Mouse (Mus musculus) C2C12 (cell line): ENCODE measurements around the gene Cpne4.

Experiments
- CTCF ChIP-seq: IDR thresholded peaks from one replicate; pipeline ENCODE4 v1.5.1; 2011; ENCODE audit not compliant: control insufficient read depth, insufficient read depth, insufficient read length
- MAX ChIP-seq: IDR thresholded peaks from one replicate; pipeline ENCODE4 v1.6.1; 2011; ENCODE audit warnings: mild to moderate bottlenecking, control low read depth
- MYOG ChIP-seq: IDR thresholded peaks from one replicate; pipeline ENCODE4 v1.6.1; 2011; ENCODE audit not compliant: control insufficient read depth, insufficient read length; ENCODE audit errors: extremely low read depth
- USF1 ChIP-seq: IDR thresholded peaks from one replicate; pipeline ENCODE4 v1.6.1; 2011; ENCODE audit warnings: low read depth, mild to moderate bottlenecking, control low read depth, moderate library complexity

GRCm38 (mm10) chr9:104901827-104902226 is 354.7 kb downstream of the Cpne4 start:
- TF ChIP-seq CTCF (no peak), USF1 (no peak), MYOG (no peak), MAX (no peak)
